Mouse (Mus musculus) gastrocnemius, adult 2 months (tissue): ENCODE data around the gene Tfdp2. TPM values are rescaled to one million over a fixed set of nuclear protein-coding genes. Genes with fewer than 3 reads are reported as not detected.

Experiments
- DNase-seq: peaks from one replicate; pipeline ENCODE4 v3.0.0; 2022
- H3K27ac ChIP-seq: fragments of 200-600 bp; 2 replicates; pipeline ENCODE4 v1.8.1; 2022; ENCODE audit warnings: mild to moderate bottlenecking
- H3K4me3 ChIP-seq: fragments of 200-600 bp; 2 replicates; pipeline ENCODE4 v1.8.1; 2022; ENCODE audit warnings: mild to moderate bottlenecking, moderate library complexity
- CTCF ChIP-seq: fragments of 200-600 bp; IDR thresholded peaks from 2 replicates; pipeline ENCODE4 v1.8.1; 2022; ENCODE audit warnings: antibody characterized with exemption, mild to moderate bottlenecking, moderate library complexity
- intact Hi-C: fragments of 180-260 bp; cut with DNase I; formaldehyde crosslinking; loops from one replicate; pipeline ENCODE4 v1.15.1; 2025
- total RNA-seq, 2 experiments: library from RNA; stranded (reverse); gene quantifications; 2 replicates each; pipeline ENCODE4 v1.2.3; 2021

The Tfdp2 gene
- total RNA-seq, 2 experiments from 2014 or later: 37.3 to 54.8 TPM

GRCm38 (mm10) chr9:96197806-96198205 lies 1.7 kb downstream of the Tfdp2 start:
- no peak for TF ChIP-seq CTCF
- peak overlapping the region; percentile 96 for H3K27ac ChIP-seq
- peak overlapping the region; percentile 84 for H3K4me3 ChIP-seq
- peak; percentile 69 for DNase-seq
- intact Hi-C loops: loop anchor here (5.0 kb wide), 1 partner anchor 81 kb away; the partner anchor contains the start of gene Gk5

GRCm38 (mm10) chr9:96203663-96204062 lies 7.6 kb downstream of the Tfdp2 start:
- no peak for DNase-seq
- Histone ChIP-seq H3K4me3 (no peak overlapping the region), H3K27ac (no peak overlapping the region)
- intact Hi-C loops: no loop called here
- no peak for TF ChIP-seq CTCF

- intact Hi-C loops: no loop called here
- Histone ChIP-seq H3K27ac (no peak overlapping the region), H3K4me3 (no peak overlapping the region)
- DNase-seq: no peak
- TF ChIP-seq CTCF: no peak
Observed at GRCm38 (mm10) chr9:96207428-96207827, 11.4 kb downstream of the Tfdp2 start.

- H3K4me3 ChIP-seq: no peak overlapping the region
- TF ChIP-seq CTCF: no peak
- H3K27ac ChIP-seq: no peak overlapping the region
- DNase-seq: no peak
- intact Hi-C loops: no loop called here
Observed at GRCm38 (mm10) chr9:96213036-96213645, 17.1 kb downstream of the Tfdp2 start.

GRCm38 (mm10) chr9:96214171-96214570 lies 18.1 kb downstream of the Tfdp2 start:
- Histone ChIP-seq H3K4me3 (no peak overlapping the region), H3K27ac (no peak overlapping the region)
- no peak for DNase-seq
- TF ChIP-seq CTCF: no peak
- intact Hi-C loops: no loop called here

GRCm38 (mm10) chr9:96217299-96217698 lies 21.2 kb downstream of the Tfdp2 start:
- H3K4me3 ChIP-seq: no peak overlapping the region
- intact Hi-C loops: no loop called here
- H3K27ac ChIP-seq: no peak overlapping the region
- TF ChIP-seq CTCF: no peak
- no peak for DNase-seq

GRCm38 (mm10) chr9:96217799-96218198 lies 21.7 kb downstream of the Tfdp2 start:
- intact Hi-C loops: no loop called here
- TF ChIP-seq CTCF: peak; percentile 38
- H3K27ac ChIP-seq: no peak overlapping the region
- H3K4me3 ChIP-seq: no peak overlapping the region
- DNase-seq: no peak

GRCm38 (mm10) chr9:96219114-96219669 lies 23.1 kb downstream of the Tfdp2 start:
- Histone ChIP-seq H3K4me3 (no peak overlapping the region), H3K27ac (no peak overlapping the region)
- no peak for DNase-seq
- intact Hi-C loops: no loop called here
- TF ChIP-seq CTCF: no peak

- Histone ChIP-seq H3K27ac (no peak overlapping the region), H3K4me3 (no peak overlapping the region)
- intact Hi-C loops: no loop called here
- no peak for TF ChIP-seq CTCF
- DNase-seq: no peak
Observed at GRCm38 (mm10) chr9:96220419-96220818, 24.3 kb downstream of the Tfdp2 start.

GRCm38 (mm10) chr9:96223302-96223701 lies 27.2 kb downstream of the Tfdp2 start:
- intact Hi-C loops: no loop called here
- TF ChIP-seq CTCF: no peak
- no peak overlapping the region for H3K27ac ChIP-seq

GRCm38 (mm10) chr9:96228285-96228684 lies 32.2 kb downstream of the Tfdp2 start:
- TF ChIP-seq CTCF: no peak
- DNase-seq: no peak

More at GRCm38 (mm10) chr9:96223302-96223701, 27.2 kb downstream of the Tfdp2 start:
- no peak for DNase-seq
- H3K4me3 ChIP-seq: no peak overlapping the region

GRCm38 (mm10) chr9:96230271-96230670 lies 34.2 kb downstream of the Tfdp2 start:
- intact Hi-C loops: no loop called here
- Histone ChIP-seq H3K4me3 (no peak overlapping the region), H3K27ac (no peak overlapping the region)
- TF ChIP-seq CTCF: no peak
- DNase-seq: no peak

More at GRCm38 (mm10) chr9:96228285-96228684, 32.2 kb downstream of the Tfdp2 start:
- intact Hi-C loops: no loop called here
- Histone ChIP-seq H3K4me3 (no peak overlapping the region), H3K27ac (no peak overlapping the region)

- no peak for DNase-seq
- intact Hi-C loops: no loop called here
- TF ChIP-seq CTCF: no peak
- Histone ChIP-seq H3K4me3 (no peak overlapping the region), H3K27ac (no peak overlapping the region)
Observed at GRCm38 (mm10) chr9:96235477-96235876, 39.4 kb downstream of the Tfdp2 start.

GRCm38 (mm10) chr9:96237391-96237790 lies 41.3 kb downstream of the Tfdp2 start:
- intact Hi-C loops: no loop called here
- TF ChIP-seq CTCF: no peak
- DNase-seq: no peak
- no peak overlapping the region for H3K4me3 ChIP-seq
- H3K27ac ChIP-seq: no peak overlapping the region
